Mouse (Mus musculus) kidney, postnatal 0 days (tissue): Measurements from ENCODE around the gene Vmn1r46. TPM values are rescaled to one million over a fixed set of nuclear protein-coding genes. Genes with fewer than 3 reads are reported as not detected.
A peak's percentile ranks its signal among the peaks of the same experiment; 100 is the strongest.
"Not testable (repeated sequence)": the region's sequence is repeated elsewhere in the genome, so short reads cannot be mapped to it uniquely, and the experiment has no call there.

Source experiments
- ATAC-seq: fragments of 200-750 bp; cut with Nextera tagmentation; replicated peaks from 2 replicates; pipeline ENCODE4 v1.8.0; 2017; ENCODE audit warnings: low read depth, moderate number of reproducible peaks, moderate TSS enrichment, moderate library complexity; ENCODE audit not compliant: low FRiP score
- DNase-seq: peaks from one replicate; pipeline ENCODE4 v3.0.0-alpha.2; 2016; ENCODE audit warnings: low spot score
- H3K27ac ChIP-seq: fragments of 300-500 bp; sonication (generic); 2 replicates; pipeline ENCODE4 v1.5.1; 2014; ENCODE audit warnings: mild to moderate bottlenecking
- H3K27me3 ChIP-seq: fragments of 300-500 bp; sonication (generic); 2 replicates; pipeline ENCODE4 v1.6.1; 2014; ENCODE audit warnings: low read length, mixed read lengths; ENCODE audit not compliant: insufficient read depth
- H3K36me3 ChIP-seq: fragments of 300-500 bp; sonication (generic); 2 replicates; pipeline ENCODE4 v1.6.1; 2014; ENCODE audit warnings: low read length, mixed read lengths; ENCODE audit not compliant: insufficient read depth
- H3K4me1 ChIP-seq: fragments of 300-500 bp; sonication (generic); replicated peaks from 2 replicates; pipeline ENCODE4 v1.6.1; 2014; ENCODE audit warnings: antibody characterized with exemption, low read length, mixed read lengths; ENCODE audit not compliant: insufficient read depth
- H3K4me2 ChIP-seq: fragments of 300-500 bp; sonication (generic); 2 replicates; pipeline ENCODE4 v1.6.1; 2014; ENCODE audit warnings: mild to moderate bottlenecking, low read length, moderate library complexity, mixed read lengths
- H3K4me3 ChIP-seq: fragments of 300-500 bp; sonication (generic); replicated peaks from 2 replicates; pipeline ENCODE4 v1.5.1; 2014; ENCODE audit warnings: low read depth, low read length
- H3K9ac ChIP-seq: fragments of 300-500 bp; sonication (generic); 2 replicates; pipeline ENCODE4 v1.6.1; 2014; ENCODE audit warnings: low read depth, low read length
- H3K9me3 ChIP-seq: fragments of 300-500 bp; sonication (generic); replicated peaks from 2 replicates; pipeline ENCODE4 v1.6.1; 2016; ENCODE audit warnings: low read length, inconsistent platforms, mixed read lengths
- CTCF ChIP-seq: IDR thresholded peaks from 2 replicates; pipeline ENCODE4 v1.5.1; 2016; ENCODE audit warnings: antibody characterized with exemption, low read depth, mild to moderate bottlenecking, moderate library complexity
- WGBS: fragments of 180-500 bp; shearing (Covaris S2); extraction: QIAGEN DNeasy Blood & Tissue Kit; methylation state at CpG from one replicate; pipeline ENCODE4 v1.1.7; 2014; 5-methylcytosine and 5-hydroxymethylcytosine counted together
- polyA plus RNA-seq: library from polyadenylated mRNA; unstranded; fragments of >200 nt; fragmentation: Nextera tagmentation; extraction: Ambion mirVana; gene quantifications from 2 replicates; pipeline ENCODE4 v1.2.1, GENCODE M21; 2015

Vmn1r46 gene
- polyA plus RNA-seq: not detected in 2 replicates

GRCm38 (mm10) chr6:89969013-89969412 lies at the start of gene Vmn1r46:
Gene Vmn1r46, plus strand, starts transcription at chr6:89969313.
- no peak for TF ChIP-seq CTCF
- no peaks in the 10 kb centered on the region for H3K4me1 ChIP-seq
- no peak within 1 kb of the TSS for H3K27ac ChIP-seq
- no peak within 1 kb of the TSS for H3K4me3 ChIP-seq
- no peak within 1 kb of the TSS for H3K9ac ChIP-seq
- no peak within 1 kb of the TSS for H3K4me2 ChIP-seq
- WGBS: 60% methylated on average over 2 of the region's 2 CpGs
- DNase-seq (no peak), ATAC-seq (no peak)
- H3K36me3 ChIP-seq: no peaks in the 10 kb centered on the region
- H3K9me3 ChIP-seq: no peaks in the 10 kb centered on the region
- no peaks in the 10 kb centered on the region for H3K27me3 ChIP-seq

- H3K27ac ChIP-seq, ATAC-seq, H3K27me3 ChIP-seq, H3K4me2 ChIP-seq, DNase-seq, H3K4me1 ChIP-seq, H3K36me3 ChIP-seq, H3K9me3 ChIP-seq, H3K4me3 ChIP-seq, H3K9ac ChIP-seq: not testable (repeated sequence)
- WGBS: 92% methylated on average over 2 of the region's 2 CpGs
Observed at GRCm38 (mm10) chr6:89940498-89940897, 28.6 kb upstream of the Vmn1r46 start, which contains the start of gene Vmn1r45. Gene Vmn1r45, minus strand, starts transcription at chr6:89940598.

DNA sequence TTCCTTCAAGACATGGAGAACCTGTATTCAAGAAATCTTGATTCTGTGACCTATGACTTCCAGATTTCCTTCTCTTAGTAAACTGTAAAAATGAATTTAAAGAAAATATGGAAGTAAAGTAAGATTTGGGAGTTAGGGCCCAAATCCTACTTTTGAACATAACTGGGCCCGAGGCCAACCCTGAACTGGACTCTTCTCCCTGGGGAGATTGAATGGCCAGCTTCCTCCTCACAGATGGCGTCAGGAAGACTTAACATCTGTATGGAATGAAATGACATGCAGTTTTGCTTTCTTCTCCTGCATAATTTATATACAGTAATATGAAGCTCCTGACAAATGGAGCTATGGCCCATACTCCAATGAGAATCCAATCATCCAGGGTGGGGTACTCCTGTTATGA lies 28.2 kb upstream of the Vmn1r46 start:
- Histone ChIP-seq H3K4me2 (no peak overlapping the region), H3K27ac (no peak overlapping the region), H3K4me1 (no peaks in the 10 kb centered on the region), H3K27me3 (no peaks in the 10 kb centered on the region), H3K36me3 (no peaks in the 10 kb centered on the region), H3K9me3 (no peaks in the 10 kb centered on the region), H3K9ac (no peak overlapping the region), H3K4me3 (no peak overlapping the region)
- TF ChIP-seq CTCF: no peak
- 83% methylated on average over 2 of the region's 2 CpGs for WGBS
- ATAC-seq (no peak), DNase-seq (no peak)

- Histone ChIP-seq H3K4me1 (no peaks in the 10 kb centered on the region), H3K36me3 (no peaks in the 10 kb centered on the region), H3K9ac (no peak overlapping the region), H3K4me3 (no peak overlapping the region), H3K9me3 (no peaks in the 10 kb centered on the region), H3K27ac (no peak overlapping the region), H3K4me2 (no peak overlapping the region), H3K27me3 (no peaks in the 10 kb centered on the region)
- ATAC-seq (no peak), DNase-seq (no peak)
- TF ChIP-seq CTCF: no peak
- 69% methylated on average over 2 of the region's 2 CpGs for whole genome bisulfite sequencing
Observed at GRCm38 (mm10) chr6:89953556-89953955, 15.6 kb upstream of the Vmn1r46 start.

DNA sequence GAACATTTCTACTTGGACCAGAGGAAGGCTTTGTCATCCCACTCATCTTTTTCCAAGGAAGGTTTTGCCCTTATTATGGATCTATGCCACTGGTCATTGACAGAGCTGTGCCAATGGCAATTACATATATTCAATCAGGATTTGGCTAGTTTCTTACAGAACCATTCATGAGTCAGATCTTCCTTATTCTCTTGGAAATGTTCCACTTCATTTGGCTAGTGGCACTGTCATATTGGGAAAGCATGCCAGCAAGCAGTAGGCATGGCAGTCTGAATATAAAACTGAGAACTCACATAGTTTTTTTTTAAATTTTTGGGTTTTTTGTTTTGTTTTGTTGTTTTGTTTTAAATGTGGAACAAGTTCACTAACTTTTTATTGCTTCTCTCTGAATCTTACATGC lies 2.8 kb upstream of the Vmn1r46 start:
- ATAC-seq (no peak), DNase-seq (no peak)
- H3K9me3 ChIP-seq: no peaks in the 10 kb centered on the region
- H3K27me3 ChIP-seq: no peaks in the 10 kb centered on the region
- H3K4me1 ChIP-seq: no peaks in the 10 kb centered on the region
- no peak for TF ChIP-seq CTCF
- H3K4me2 ChIP-seq: no peak overlapping the region
- no peak overlapping the region for H3K27ac ChIP-seq
- H3K9ac ChIP-seq: no peak overlapping the region
- H3K36me3 ChIP-seq: no peaks in the 10 kb centered on the region
- H3K4me3 ChIP-seq: no peak overlapping the region

- WGBS: 21% methylated on average over 1 of the region's 1 CpGs
- no peaks in the 10 kb centered on the region for H3K9me3 ChIP-seq
- no peak overlapping the region for H3K4me3 ChIP-seq
- TF ChIP-seq CTCF: peak; percentile 21; the same call in 1 of the 2 replicates
- DNase-seq (no peak), ATAC-seq (no peak)
- H3K36me3 ChIP-seq: no peaks in the 10 kb centered on the region
- H3K9ac ChIP-seq: no peak overlapping the region
- no peaks in the 10 kb centered on the region for H3K27me3 ChIP-seq
- no peaks in the 10 kb centered on the region for H3K4me1 ChIP-seq
- no peak overlapping the region for H3K4me2 ChIP-seq
- H3K27ac ChIP-seq: no peak overlapping the region
Observed at GRCm38 (mm10) chr6:89985989-89986388, 16.9 kb downstream of the Vmn1r46 start.

DNA sequence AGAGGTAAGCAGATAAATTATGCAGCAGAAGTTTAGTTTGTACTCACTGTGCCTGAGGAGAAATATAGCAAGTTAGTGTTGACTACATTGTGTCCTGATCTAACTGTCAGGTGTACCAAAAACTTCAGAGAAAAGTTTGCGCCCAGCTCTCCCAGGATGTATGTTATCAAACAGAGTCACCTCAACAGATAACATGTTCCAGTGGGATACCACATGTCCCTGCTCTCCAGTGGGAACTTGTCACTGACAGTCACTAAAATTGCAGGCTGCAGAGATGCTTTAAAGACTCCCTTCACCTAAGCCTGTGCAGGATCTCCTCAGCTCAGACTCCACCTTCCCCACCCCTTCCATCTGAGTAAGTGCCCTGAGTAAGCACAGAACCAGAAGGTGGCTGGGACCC lies 46.7 kb downstream of the Vmn1r46 start, which contains the start of gene Vmn1r47:
Gene Vmn1r47 (plus strand): TSS at position 301 of the 400 bp plus-strand sequence.
- H3K27me3 ChIP-seq, H3K36me3 ChIP-seq, H3K9ac ChIP-seq, H3K27ac ChIP-seq, H3K4me2 ChIP-seq, H3K9me3 ChIP-seq, ATAC-seq, H3K4me1 ChIP-seq, DNase-seq, H3K4me3 ChIP-seq: not testable (repeated sequence)
- WGBS: 100% methylated on average over 1 of the region's 1 CpGs

Other genes starting within 250 kb of the Vmn1r46 start
- not detected in 2 replicates for gene Vmn1r41, start 228.5 kb upstream of the Vmn1r46 start, polyA plus RNA-seq
- gene Vmn1r42, start 92.9 kb upstream of the Vmn1r46 start, polyA plus RNA-seq: not detected in 2 replicates
- not detected in 2 replicates for gene Vmn1r43, start 92.9 kb upstream of the Vmn1r46 start, polyA plus RNA-seq
- gene Vmn1r44, start 85.7 kb upstream of the Vmn1r46 start, polyA plus RNA-seq: not detected in 2 replicates
- gene Vmn1r45, start 28.7 kb upstream of the Vmn1r46 start, polyA plus RNA-seq: not detected in 2 replicates
- not detected in 2 replicates for gene Vmn1r47, start 46.8 kb downstream of the Vmn1r46 start, polyA plus RNA-seq
- gene Vmn1r48, start 67.5 kb downstream of the Vmn1r46 start, polyA plus RNA-seq: not detected in 2 replicates
- gene Vmn1r49, start 109.2 kb downstream of the Vmn1r46 start, polyA plus RNA-seq: not detected in 2 replicates
- not detected in 2 replicates for gene Vmn1r50, start 132.1 kb downstream of the Vmn1r46 start, polyA plus RNA-seq
- gene Vmn1r51, start 153.3 kb downstream of the Vmn1r46 start, polyA plus RNA-seq: 0.03 TPM in 1 of 2 replicates, not detected in the other
- not detected in 2 replicates for gene Vmn1r52, start 205.5 kb downstream of the Vmn1r46 start, polyA plus RNA-seq
- not detected in 2 replicates for gene V1ra8, start 233.5 kb downstream of the Vmn1r46 start, polyA plus RNA-seq